Mouse (Mus musculus): ENCODE measurements around the gene Rbm45. TPM values are rescaled to one million over a fixed set of nuclear protein-coding genes. Genes with fewer than 3 reads are reported as not detected.

Rbm45 gene
- total RNA-seq, 2 experiments from 2014 or later, result 19.8 to 43.7 TPM

GRCm38 (mm10) chr2:76378646-76379045 lies 8.9 kb downstream of the Rbm45 start:
- no peak for ATAC-seq (replicated peaks; ENCODE audit: poor library complexity)

GRCm38 (mm10) chr2:76386531-76386930 lies 16.7 kb downstream of the Rbm45 start:
- ATAC-seq (replicated peaks; ENCODE audit: poor library complexity), result no peak

GRCm38 (mm10) chr2:76400178-76400577 lies 30.4 kb downstream of the Rbm45 start:
- ATAC-seq (replicated peaks; ENCODE audit: poor library complexity), result no peak

GRCm38 (mm10) chr2:76405596-76406150 lies 35.9 kb downstream of the Rbm45 start:
- no peak for ATAC-seq (replicated peaks; ENCODE audit: poor library complexity)

GRCm38 (mm10) chr2:76406151-76406936 lies 36.6 kb downstream of the Rbm45 start, which contains the start of gene Osbpl6:
TSS of gene Osbpl6 (plus strand) at chr2:76406508.
- ATAC-seq (replicated peaks; ENCODE audit: poor library complexity), result peak; percentile 53

- ATAC-seq (replicated peaks; ENCODE audit: poor library complexity), result peak; percentile 56
These were observed 37.2 kb downstream of the Rbm45 start for GRCm38 (mm10) chr2:76406937-76407441.

- ATAC-seq (replicated peaks; ENCODE audit: poor library complexity), result no peak
These were observed 39.7 kb downstream of the Rbm45 start for GRCm38 (mm10) chr2:76409526-76409925.

GRCm38 (mm10) chr2:76409986-76410385 lies 40.2 kb downstream of the Rbm45 start:
- no peak for ATAC-seq (replicated peaks; ENCODE audit: poor library complexity)

- no peak for ATAC-seq (replicated peaks; ENCODE audit: poor library complexity)
These were observed 43.1 kb downstream of the Rbm45 start for GRCm38 (mm10) chr2:76412924-76413323.

- no peak for ATAC-seq (replicated peaks; ENCODE audit: poor library complexity)
These were observed 47.8 kb downstream of the Rbm45 start for GRCm38 (mm10) chr2:76417446-76418141.

- ATAC-seq (replicated peaks; ENCODE audit: poor library complexity), result no peak
These were observed 48.3 kb downstream of the Rbm45 start for GRCm38 (mm10) chr2:76418142-76418518.

- no peak for ATAC-seq (replicated peaks; ENCODE audit: poor library complexity)
These were observed 51.7 kb downstream of the Rbm45 start for GRCm38 (mm10) chr2:76421411-76421924.

GRCm38 (mm10) chr2:76426816-76427215 lies 57.0 kb downstream of the Rbm45 start:
- ATAC-seq (replicated peaks; ENCODE audit: poor library complexity), result no peak

GRCm38 (mm10) chr2:76429318-76429717 lies 59.5 kb downstream of the Rbm45 start:
- no peak for ATAC-seq (replicated peaks; ENCODE audit: poor library complexity)

- no peak for ATAC-seq (replicated peaks; ENCODE audit: poor library complexity)
These were observed 60.1 kb downstream of the Rbm45 start for GRCm38 (mm10) chr2:76429855-76430254.

- ATAC-seq (replicated peaks; ENCODE audit: poor library complexity), result no peak
These were observed 60.8 kb downstream of the Rbm45 start for GRCm38 (mm10) chr2:76430539-76430938.

Other genes with a start within 250 kb of the Rbm45 start
- gene Pde11a, start 31.2 kb upstream of the Rbm45 start, total RNA-seq (2015), result not detected in 2 replicates
- not detected in 2 replicates for gene Pde11a, start 31.2 kb upstream of the Rbm45 start, total RNA-seq (2017)
- gene Cyct, start 9.5 kb upstream of the Rbm45 start, total RNA-seq (2015), result not detected in 2 replicates
- not detected in 2 replicates for gene Cyct, start 9.5 kb upstream of the Rbm45 start, total RNA-seq (2017)
- 0.05 TPM in 1 of 2 replicates, not detected in the other for gene Osbpl6, start 36.5 kb downstream of the Rbm45 start, total RNA-seq (2015)
- not detected in 2 replicates for gene Osbpl6, start 36.5 kb downstream of the Rbm45 start, total RNA-seq (2017)

Data from megakaryocyte progenitor cell, adult 5-6 weeks (primary cell).